Mouse (Mus musculus): ENCODE measurements around the gene Hat1.

Hat1 gene

DNA sequence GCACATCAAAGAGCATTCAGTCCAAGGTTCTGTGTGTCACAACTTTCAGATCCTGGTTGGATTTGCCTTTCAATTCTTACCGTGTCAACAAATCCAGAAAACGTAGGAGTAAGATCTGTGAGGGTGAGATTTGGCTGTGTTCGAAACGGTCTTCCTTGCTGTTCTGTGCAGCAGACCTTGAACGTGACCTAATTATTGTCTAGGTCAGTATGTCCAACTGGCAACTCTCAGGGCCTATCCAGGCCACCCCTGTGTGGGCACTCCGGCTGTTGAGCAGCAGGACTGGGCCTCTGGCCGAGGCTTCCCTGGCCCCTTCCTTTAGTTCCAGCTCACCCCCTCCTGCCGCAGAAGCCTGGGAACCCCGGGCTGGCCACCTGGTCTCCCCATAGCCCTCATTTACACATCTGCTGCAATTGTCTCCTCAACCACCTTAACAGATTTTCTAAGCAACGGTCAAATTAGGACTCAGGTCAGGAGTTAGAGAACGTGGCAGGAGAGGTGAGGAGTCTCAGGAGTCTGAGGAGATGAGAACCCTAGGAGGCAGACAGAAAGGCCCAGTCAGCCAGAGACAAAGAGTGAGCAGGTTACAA lies 78.2 kb downstream of the Hat1 start:
- DNase-seq = no peak

DNA sequence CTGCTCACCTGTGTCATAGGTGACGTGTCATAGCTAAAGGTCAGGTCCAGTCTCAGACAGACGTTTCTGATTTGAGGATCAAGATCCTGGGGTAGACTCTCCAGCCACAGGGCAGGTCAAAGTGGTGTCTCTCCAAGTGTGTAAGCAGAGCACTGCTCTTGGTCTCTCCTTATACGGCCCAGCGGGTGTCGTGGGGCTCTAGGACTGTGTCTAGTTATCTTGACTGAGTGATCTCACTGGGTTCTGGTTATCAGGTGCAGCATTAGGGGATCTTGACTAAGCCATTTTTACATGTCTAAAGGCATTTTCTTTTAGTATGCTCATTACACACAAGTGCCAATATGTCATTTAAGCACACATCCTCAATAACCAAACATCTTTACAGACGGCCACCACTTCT lies 82.3 kb downstream of the Hat1 start:
- no peak for DNase-seq

DNA sequence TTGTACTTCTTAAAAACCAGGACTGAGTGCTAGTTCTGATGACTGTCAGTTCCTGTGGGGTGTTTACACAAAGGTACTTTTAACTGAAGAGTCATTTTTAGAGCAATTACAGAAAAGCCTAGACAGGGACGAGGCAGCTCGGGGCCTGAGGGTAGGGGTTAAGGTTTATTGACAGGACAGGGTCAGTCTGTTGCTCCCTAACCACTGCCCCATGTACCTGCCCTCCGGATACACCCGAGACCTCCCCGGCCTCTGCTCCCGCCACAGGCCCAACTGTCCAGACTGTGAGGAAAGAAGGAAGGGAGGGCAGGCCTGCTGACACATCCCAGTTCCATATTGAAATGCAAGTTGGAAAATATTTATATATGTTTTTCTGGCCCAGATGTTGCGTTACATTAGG lies 85.1 kb downstream of the Hat1 start:
- DNase-seq = no peak

DNA sequence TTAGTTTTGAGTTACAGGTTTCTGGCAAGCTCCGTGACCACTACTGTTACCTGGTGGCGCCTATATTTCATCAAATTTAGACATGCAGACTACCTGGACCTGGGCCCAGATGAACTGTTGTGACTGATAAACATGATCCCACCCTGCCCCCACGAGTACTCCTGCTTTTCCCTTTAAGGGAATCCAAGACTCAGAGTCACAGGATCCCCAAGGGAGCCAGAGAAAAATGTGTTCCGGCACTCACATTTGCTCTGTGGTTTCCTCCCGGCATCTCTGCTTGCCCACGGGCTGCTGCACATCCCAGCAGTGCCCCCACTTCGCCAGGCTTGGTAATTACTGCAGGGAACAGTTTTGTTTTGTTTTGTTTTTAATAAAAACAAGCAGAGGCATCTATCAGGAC lies 85.6 kb downstream of the Hat1 start:
- DNase-seq = no peak

DNA sequence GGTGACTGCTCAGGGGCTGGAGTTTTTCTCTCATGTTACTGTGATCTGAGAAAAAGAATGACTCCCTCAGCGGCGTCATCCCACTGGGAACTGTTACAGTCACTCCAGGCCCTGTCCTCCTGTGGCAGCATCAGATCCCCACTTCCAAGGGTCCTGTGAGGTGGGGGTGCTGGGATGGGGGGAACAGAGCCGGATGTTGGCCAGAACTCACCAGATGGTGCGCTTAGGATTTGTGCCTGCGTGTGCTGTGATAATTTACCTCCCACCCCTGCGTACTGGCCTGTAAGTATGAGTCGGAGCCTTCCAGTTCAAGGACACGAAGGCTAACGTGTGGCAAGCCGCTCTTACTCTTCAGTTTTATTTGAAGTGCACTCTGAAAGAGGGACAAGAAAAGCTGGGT lies 86.6 kb downstream of the Hat1 start:
- no peak for DNase-seq

DNA sequence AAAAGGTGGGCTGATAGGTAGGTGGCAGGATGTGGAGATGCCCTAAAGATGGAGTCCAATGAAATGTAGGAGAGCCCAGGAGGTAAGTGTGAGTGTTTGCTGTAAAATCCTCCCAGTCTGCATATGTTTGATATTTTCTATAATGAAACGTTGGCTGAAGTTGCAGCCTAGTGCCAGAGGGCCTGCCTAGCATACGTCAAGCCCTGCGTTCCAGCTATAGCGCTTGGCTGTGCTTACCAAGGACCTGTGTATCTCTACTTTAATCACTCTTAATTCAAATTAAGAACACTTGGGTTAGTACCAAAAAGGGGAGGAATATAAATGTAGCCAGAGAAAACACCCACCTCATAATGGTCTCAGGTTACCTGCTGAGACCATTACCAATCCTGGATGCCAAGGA lies 87.0 kb downstream of the Hat1 start:
- no peak for DNase-seq

DNA sequence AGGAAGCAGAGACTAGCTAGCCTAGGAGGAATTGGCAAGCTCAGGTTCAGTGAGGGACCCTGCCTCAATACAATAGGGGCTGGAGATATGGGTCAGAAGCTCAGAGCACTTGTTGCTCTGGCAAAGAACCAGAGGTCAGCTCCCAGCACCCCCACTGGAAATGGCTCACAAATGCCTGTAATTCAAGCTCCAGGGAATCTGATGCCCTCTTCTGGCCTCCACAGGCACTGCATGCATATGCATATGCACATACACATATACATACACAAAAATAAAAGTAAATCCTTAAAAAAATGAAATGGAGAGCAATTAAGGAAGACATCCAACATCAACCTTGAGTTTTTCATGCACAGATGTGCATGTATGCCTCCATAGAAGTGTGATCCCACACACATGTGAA lies 89.0 kb downstream of the Hat1 start:
- DNase-seq = no peak

DNA sequence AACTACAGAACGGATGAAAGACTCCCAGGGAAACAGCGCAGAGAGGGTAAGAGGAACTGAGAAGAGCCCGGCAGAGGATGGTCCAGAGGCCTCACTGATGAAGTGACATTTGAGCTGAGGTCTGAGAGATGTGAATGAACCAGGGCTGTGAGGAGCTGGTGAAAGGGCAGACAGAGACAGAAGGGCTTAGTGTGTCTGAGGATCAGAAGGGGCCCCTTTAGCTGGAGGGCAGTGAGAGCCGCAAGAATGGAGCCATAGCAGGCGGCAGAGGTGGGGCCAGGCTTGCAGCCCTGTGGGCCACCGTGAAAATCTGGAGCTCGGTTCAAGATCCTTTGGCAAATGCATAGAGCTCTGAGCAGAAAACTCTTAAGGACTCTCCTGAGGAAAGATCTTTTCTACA lies 91.2 kb downstream of the Hat1 start:
- DNase-seq = no peak

DNA sequence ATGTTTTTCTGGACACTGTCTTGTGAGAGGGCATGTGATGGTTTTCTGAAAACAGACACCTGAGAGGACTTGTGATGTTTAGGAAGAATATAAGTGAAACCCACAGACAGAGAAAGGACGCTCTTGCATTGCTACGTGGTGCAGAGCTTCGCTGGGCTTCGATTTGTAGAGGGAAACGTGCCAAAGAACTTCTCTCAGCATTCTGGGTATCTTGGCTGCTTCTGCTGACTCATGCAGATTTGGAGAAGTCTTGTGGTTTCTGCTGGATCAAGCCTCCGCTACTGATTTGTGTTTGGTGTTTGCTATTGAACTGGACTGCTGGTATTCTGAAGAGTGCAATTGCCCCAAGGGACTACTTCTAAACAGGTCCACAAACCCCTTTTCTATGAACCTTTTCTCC lies 93.1 kb downstream of the Hat1 start:
- no peak for DNase-seq

DNA sequence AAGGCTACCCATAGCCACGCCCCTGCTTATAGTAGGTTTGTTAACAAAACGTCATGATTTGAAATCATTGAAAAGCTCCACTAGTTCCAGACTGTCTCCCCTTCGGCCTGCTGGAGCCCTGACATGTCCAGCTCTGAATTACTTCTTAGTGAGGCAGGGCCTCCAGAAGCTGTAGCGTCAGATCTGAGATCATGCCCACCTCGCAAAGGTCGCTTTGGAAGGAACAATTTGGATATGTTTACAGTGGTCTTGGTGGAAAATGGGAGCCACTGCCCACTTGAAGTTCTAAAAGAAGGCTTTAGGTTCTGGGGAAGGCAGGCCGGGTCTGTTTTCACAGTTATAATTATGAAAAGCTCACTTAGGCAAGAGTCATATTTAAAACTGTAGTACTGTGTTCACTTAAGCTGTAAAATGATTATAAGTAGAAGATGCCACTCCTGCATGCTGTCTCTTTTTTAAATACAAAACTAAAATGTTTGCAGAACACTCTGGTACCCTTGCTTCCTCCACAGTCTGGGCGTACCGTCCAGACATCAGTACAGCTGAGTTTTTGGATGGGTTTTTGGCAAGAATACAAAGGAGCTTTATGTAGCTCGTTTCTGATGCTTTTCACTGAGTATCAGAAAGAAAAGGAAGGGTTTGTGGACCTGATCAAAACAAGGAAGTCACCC lies 94.4 kb downstream of the Hat1 start:
- no peak for DNase-seq

DNA sequence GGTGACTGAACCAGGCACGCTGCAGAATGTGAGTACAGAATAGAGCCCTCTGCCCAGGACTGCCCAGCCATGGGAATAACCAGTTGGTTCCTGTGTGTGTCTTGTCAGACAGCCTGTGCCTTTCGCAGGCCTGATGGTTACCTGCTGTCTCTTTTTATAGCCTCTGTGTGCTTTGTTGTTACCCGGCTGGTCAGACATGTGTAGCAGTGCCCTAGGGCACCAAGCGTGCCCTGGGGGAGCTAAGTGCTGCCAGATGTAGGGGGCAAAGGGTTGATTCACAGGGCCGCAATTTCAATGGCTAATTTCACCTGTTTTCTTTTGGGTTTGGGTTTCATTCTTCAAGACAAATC lies 94.9 kb downstream of the Hat1 start:
- no peak for DNase-seq

Data from spleen, adult 18-20 months (tissue).